Mouse (Mus musculus): ENCODE results near the gene Ciita. TPM values are rescaled to one million over a fixed set of nuclear protein-coding genes. Genes with fewer than 3 reads are reported as not detected.

The Ciita gene
- polyA plus RNA-seq, 1 experiment from 2014 or later = 2.7 TPM

DNA sequence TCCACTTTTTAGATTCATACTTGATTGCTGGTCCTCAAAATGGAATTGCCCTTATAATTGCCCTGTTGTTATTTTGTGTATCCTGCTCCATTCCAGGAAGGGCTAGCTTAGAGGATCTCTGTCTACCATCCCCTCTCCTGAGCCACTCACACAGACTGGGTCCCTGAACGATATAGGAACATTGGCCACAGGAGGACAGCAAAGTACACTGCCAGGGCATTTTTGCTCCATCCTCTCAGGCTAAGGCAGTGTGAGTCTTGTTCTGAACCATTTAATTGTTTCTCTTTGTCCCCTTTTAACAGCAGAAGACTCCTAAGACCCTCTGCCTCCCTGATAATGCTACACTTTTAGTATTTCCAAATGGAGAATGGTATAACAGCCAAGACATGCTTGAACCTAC lies 90.8 kb downstream of the Ciita start:
- Histone ChIP-seq H3K9me3 (replicated peaks; ENCODE audit: control insufficient read depth, low read length) (no peaks in the 10 kb centered on the region), H3K27me3 (ENCODE audit: control insufficient read depth, insufficient read depth, low read length) (no peaks in the 10 kb centered on the region), H3K4me3 (ENCODE audit: low read length) (no peak overlapping the region), H3K9ac (ENCODE audit: low read length) (no peak overlapping the region), H3K4me1 (ENCODE audit: control insufficient read depth, insufficient read depth, low read length) (peaks cover 11% of the 10 kb centered on the region), H3K4me2 (ENCODE audit: low read depth, low read length) (no peak overlapping the region), H3K36me3 (ENCODE audit: control insufficient read depth, insufficient read depth) (peaks cover 10% of the 10 kb centered on the region; the same call in 1 of the 2 replicates), H3K27ac (ENCODE audit: low read length) (no peak overlapping the region)
- no peak for ATAC-seq (replicated peaks; ENCODE audit: extremely low read depth, insufficient read depth, low FRiP score)
- WGBS = 73% methylated on average over 1 of the region's 1 CpGs

- no peak for ATAC-seq (replicated peaks; ENCODE audit: extremely low read depth, insufficient read depth, low FRiP score)
- H3K4me2 ChIP-seq (ENCODE audit: low read depth, low read length) = no peak overlapping the region
- no peak overlapping the region for H3K4me3 ChIP-seq (ENCODE audit: low read length)
- H3K36me3 ChIP-seq (ENCODE audit: control insufficient read depth, insufficient read depth) = peaks cover 10% of the 10 kb centered on the region; the same call in 1 of the 2 replicates
- no peaks in the 10 kb centered on the region for H3K9me3 ChIP-seq (replicated peaks; ENCODE audit: control insufficient read depth, low read length)
- H3K9ac ChIP-seq (ENCODE audit: low read length) = no peak overlapping the region
- peaks cover 4% of the 10 kb centered on the region; the same call in 1 of the 2 replicates for H3K4me1 ChIP-seq (ENCODE audit: control insufficient read depth, insufficient read depth, low read length)
- no peak overlapping the region for H3K27ac ChIP-seq (ENCODE audit: low read length)
- 42% methylated on average over 2 of the region's 2 CpGs for WGBS
- no peaks in the 10 kb centered on the region for H3K27me3 ChIP-seq (ENCODE audit: control insufficient read depth, insufficient read depth, low read length)
Measured at GRCm38 (mm10) chr16:10571820-10572219, 92.0 kb downstream of the Ciita start.

- Histone ChIP-seq H3K4me3 (ENCODE audit: low read length) (no peak overlapping the region), H3K9ac (ENCODE audit: low read length) (no peak overlapping the region), H3K27ac (ENCODE audit: low read length) (no peak overlapping the region), H3K36me3 (ENCODE audit: control insufficient read depth, insufficient read depth) (peaks cover 18% of the 10 kb centered on the region), H3K27me3 (ENCODE audit: control insufficient read depth, insufficient read depth, low read length) (no peaks in the 10 kb centered on the region), H3K4me2 (ENCODE audit: low read depth, low read length) (no peak overlapping the region), H3K4me1 (ENCODE audit: control insufficient read depth, insufficient read depth, low read length) (no peaks in the 10 kb centered on the region; the same call in 1 of the 2 replicates), H3K9me3 (replicated peaks; ENCODE audit: control insufficient read depth, low read length) (no peaks in the 10 kb centered on the region)
- ATAC-seq (replicated peaks; ENCODE audit: extremely low read depth, insufficient read depth, low FRiP score) = no peak
- WGBS = 67% methylated on average over 2 of the region's 2 CpGs
Measured at GRCm38 (mm10) chr16:10574936-10575335, 95.1 kb downstream of the Ciita start.

- no peaks in the 10 kb centered on the region for H3K9me3 ChIP-seq (replicated peaks; ENCODE audit: control insufficient read depth, low read length)
- 88% methylated on average over 4 of the region's 4 CpGs for WGBS
- H3K9ac ChIP-seq (ENCODE audit: low read length) = no peak overlapping the region
- H3K36me3 ChIP-seq (ENCODE audit: control insufficient read depth, insufficient read depth) = peaks cover 27% of the 10 kb centered on the region
- ATAC-seq (replicated peaks; ENCODE audit: extremely low read depth, insufficient read depth, low FRiP score) = no peak
- H3K4me2 ChIP-seq (ENCODE audit: low read depth, low read length) = no peak overlapping the region
- no peak overlapping the region for H3K27ac ChIP-seq (ENCODE audit: low read length)
- H3K27me3 ChIP-seq (ENCODE audit: control insufficient read depth, insufficient read depth, low read length) = no peaks in the 10 kb centered on the region
- no peaks in the 10 kb centered on the region; the same call in 1 of the 2 replicates for H3K4me1 ChIP-seq (ENCODE audit: control insufficient read depth, insufficient read depth, low read length)
- H3K4me3 ChIP-seq (ENCODE audit: low read length) = no peak overlapping the region
Measured at GRCm38 (mm10) chr16:10575915-10576314, 96.1 kb downstream of the Ciita start.

GRCm38 (mm10) chr16:10577548-10577947 lies 97.7 kb downstream of the Ciita start:
- Histone ChIP-seq H3K9me3 (replicated peaks; ENCODE audit: control insufficient read depth, low read length) (no peaks in the 10 kb centered on the region), H3K27me3 (ENCODE audit: control insufficient read depth, insufficient read depth, low read length) (no peaks in the 10 kb centered on the region), H3K9ac (ENCODE audit: low read length) (no peak overlapping the region), H3K27ac (ENCODE audit: low read length) (no peak overlapping the region), H3K4me1 (ENCODE audit: control insufficient read depth, insufficient read depth, low read length) (no peaks in the 10 kb centered on the region; the same call in 1 of the 2 replicates), H3K36me3 (ENCODE audit: control insufficient read depth, insufficient read depth) (peaks cover 39% of the 10 kb centered on the region), H3K4me3 (ENCODE audit: low read length) (no peak overlapping the region), H3K4me2 (ENCODE audit: low read depth, low read length) (no peak overlapping the region)
- ATAC-seq (replicated peaks; ENCODE audit: extremely low read depth, insufficient read depth, low FRiP score) = no peak
- 65% methylated on average over 5 of the region's 5 CpGs for WGBS

Other genes with a start within 250 kb of the Ciita start
- gene Emp2, start 166.1 kb upstream of the Ciita start, polyA plus RNA-seq (2015; fragmentation: Nextera tagmentation; extraction: Ambion mirVana) = 56.9 and 64.1 TPM in 2 replicates
- 1.3 and 2.1 TPM in 2 replicates for gene Tekt5, start 84.6 kb upstream of the Ciita start, polyA plus RNA-seq (2015; fragmentation: Nextera tagmentation; extraction: Ambion mirVana)
- gene Nubp1, start 68.1 kb upstream of the Ciita start, polyA plus RNA-seq (2015; fragmentation: Nextera tagmentation; extraction: Ambion mirVana) = 37.5 and 42.9 TPM in 2 replicates
- gene Tvp23a, start 32.7 kb upstream of the Ciita start, polyA plus RNA-seq (2015; fragmentation: Nextera tagmentation; extraction: Ambion mirVana) = 3.2 and 3.3 TPM in 2 replicates
- 14.0 and 17.5 TPM in 2 replicates for gene Dexi, start 63.0 kb downstream of the Ciita start, polyA plus RNA-seq (2015; fragmentation: Nextera tagmentation; extraction: Ambion mirVana)
- gene Clec16a, start 65.3 kb downstream of the Ciita start, polyA plus RNA-seq (2015; fragmentation: Nextera tagmentation; extraction: Ambion mirVana) = 30.8 and 32.6 TPM in 2 replicates

Data from heart, embryonic 16.5 days (tissue).